Mouse (Mus musculus) gastrocnemius, adult 8-10 months (tissue): ENCODE results near the gene Mill2. TPM values are rescaled to one million over a fixed set of nuclear protein-coding genes. Genes with fewer than 3 reads are reported as not detected.
"Not testable (repeated sequence)": the region's sequence is repeated elsewhere in the genome, so short reads cannot be mapped to it uniquely, and the experiment has no call there.

Experiments used
- DNase-seq, 2 experiments: peaks; one replicate each; pipeline ENCODE4 v3.0.0; 2022; ENCODE audit warnings: low spot score in 2 of 2
- total RNA-seq, 4 experiments: library from RNA; stranded (reverse); gene quantifications; 2 replicates each; pipeline ENCODE4 v1.2.4; 2022

Gene Mill2
- total RNA-seq: 1 to 10 TPM; 1.8 to 2.8 (median 2.1) TPM

DNA sequence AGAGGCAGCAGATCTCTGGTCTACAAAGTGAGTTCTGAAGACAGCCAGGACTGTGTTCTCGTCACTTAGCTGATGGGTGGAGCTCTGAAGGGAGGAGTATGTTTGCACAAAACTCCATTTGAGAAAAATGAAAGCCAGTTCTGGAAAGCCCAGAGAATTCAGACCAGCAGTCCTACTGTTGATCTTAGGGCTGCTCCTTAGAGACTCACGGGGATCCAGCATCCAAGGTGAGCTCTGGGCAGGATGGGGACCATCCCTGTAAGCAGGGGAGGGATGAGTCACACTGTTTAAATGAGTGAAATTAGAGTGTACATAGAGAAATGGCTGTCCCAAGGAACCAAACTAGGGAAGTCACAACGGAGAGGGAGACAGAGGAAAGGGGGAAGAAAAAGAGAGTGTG, at the start of gene Mill2:
Gene Mill2 (plus strand): TSS at position 102 of the 400 bp plus-strand sequence.
- no peak for DNase-seq

DNA sequence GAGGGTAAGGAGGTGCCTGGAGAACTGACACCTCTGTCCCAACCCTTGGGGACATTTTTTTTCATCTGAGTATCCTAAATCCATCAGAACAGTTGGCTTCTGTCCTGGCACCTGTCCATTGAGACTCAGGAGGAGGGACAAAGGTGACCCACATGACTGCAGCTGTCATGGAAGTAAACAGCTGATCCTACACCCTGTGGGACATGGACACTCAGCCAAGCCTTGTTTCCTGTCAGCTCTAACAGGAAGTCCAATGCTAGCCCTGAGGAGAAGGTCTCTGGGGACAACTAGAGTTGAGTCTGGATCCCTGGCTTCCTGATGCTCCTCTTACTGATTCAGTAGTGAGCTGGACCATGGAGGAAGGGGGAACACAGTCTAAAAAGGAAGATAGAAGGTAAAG, 49.1 kb upstream of the Mill2 start:
- not testable (repeated sequence) for DNase-seq

DNA sequence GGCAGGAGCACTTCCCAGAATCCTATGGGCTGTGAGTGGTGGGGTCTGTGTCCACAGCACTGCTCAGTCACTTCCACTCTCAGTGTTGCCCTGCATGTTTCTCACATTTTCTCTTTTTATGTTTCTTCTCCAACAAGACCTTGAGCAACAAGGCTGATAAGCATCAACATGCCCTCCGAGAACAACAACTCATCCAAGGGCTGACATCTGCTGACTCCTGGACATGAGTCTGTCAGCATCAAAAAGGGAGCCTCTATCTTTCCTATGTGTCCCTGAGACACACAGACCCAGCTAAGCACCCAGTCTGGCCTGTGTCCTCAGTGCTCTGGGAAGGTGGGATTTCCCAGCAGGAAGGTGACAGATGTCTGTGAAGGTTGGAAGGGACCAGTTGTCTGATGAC, 41.3 kb upstream of the Mill2 start, which contains the start of gene Psg19:
Gene Psg19 (minus strand): TSS at position 101 of the 400 bp plus-strand sequence.
- no peak for DNase-seq

DNA sequence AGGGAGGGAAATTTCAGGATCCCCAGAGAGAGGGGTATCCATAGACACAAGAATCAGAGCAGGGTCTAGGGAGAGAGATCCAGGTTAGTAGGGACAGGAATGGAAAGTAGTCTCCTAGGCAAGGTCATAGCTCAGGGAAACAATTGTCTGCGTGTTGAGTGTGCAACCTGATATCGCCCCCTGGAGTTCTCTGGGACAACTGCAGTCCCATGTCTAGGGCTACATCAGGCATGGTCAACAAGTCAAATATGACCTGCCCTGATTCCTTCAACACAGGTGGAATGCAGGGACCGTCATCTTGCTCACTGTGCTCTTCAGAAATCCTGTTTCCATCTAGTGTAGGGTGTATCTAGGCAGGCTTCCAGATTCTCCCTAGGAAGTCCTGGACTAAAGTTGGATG, 40.6 kb upstream of the Mill2 start:
- no peak for DNase-seq

DNA sequence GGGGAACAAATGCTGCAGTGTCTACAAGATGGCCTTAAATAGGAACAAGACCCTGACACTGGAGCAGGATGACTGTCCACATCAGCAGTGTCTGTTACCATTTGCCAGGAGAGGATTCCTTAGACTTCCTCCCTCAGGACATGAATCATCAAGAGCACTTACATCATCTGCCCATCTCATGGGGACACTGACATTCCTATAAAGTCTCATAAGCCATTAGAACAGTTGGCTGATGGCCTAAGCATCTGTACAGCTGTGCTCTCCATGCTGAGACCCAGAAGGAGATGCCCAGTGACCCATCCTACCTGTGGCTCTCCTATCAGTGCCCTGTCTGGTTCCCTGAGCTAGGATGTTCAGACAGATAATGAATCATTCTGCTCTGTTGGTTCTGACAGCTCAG, 36.2 kb upstream of the Mill2 start:
- no peak for DNase-seq

DNA sequence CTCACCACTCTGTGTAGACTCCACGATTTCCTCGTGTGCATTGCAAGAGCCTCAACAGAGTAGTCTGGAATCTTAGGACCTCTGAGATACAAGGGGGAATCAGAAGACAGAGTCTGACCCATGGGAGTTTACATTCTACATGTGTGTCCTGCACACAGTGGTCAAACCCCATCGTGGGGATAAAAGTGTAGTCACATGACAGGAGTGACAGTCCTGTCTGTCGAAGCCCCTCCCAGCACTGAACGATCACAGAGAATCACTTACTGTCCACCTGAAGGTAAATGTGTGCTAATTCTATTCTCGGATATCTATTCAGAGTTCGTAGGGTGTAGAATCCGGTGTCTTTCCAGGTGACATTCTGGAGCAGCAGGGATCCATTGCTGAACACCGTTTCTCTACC, 21.5 kb upstream of the Mill2 start:
- no peak for DNase-seq

DNA sequence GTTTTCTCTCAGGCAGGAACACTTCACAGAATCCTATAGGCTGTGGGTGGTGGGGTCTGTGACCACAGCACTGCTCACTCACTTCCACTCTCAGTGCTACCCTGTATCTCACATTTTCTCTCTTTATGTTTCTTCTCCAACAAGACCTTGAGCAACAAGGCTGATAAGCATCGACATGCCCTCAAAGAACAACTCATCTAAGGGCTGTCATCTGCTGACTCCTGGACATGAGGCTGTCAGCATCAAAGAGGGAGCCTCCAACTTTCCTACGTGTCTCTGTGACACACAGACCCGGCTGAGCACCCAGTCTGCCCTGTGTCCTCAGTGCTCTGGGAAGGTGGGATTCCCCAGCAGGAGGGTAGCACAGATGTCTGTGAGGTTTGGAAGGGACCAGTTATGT, 18.3 kb upstream of the Mill2 start, which contains the start of gene Psg17:
Gene Psg17 (minus strand): TSS at position 101 of the 400 bp plus-strand sequence.
- no peak for DNase-seq

DNA sequence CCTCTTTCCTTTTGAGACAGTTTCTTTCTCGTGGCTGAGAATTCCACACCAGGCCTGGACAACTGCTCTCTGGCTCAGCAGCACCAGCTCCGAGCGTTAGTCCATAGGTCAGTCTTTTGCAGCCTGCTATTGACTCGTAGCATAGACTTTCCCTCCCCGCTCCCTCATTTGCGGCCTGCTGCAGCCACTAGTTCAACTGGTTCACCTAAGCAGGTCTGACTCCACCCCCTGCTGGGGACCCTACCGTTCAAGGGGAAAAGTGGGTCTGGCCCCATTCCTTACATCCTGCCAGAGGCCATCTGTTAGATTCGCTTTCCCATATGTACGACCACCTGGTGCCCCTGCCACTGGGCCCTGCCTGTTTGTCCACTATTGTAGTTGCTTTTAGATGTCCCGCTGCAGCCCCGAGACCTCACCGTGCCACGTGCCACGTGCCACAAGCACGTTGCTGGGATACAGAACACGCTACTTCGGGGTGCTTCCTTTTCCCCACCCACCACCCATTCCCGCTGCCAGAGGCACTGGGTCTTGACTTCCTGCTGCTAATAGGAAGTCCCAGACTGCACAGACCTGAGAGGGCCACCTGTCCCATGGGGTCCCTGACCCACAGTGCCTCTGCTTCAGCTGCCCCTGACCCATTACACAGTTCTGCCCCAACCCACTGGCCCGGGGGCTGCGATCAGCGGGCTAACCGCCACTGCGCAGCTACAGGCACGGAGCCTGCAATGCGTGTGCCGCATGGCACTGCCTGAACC, 11.8 kb upstream of the Mill2 start:
- DNase-seq: no peak

DNA sequence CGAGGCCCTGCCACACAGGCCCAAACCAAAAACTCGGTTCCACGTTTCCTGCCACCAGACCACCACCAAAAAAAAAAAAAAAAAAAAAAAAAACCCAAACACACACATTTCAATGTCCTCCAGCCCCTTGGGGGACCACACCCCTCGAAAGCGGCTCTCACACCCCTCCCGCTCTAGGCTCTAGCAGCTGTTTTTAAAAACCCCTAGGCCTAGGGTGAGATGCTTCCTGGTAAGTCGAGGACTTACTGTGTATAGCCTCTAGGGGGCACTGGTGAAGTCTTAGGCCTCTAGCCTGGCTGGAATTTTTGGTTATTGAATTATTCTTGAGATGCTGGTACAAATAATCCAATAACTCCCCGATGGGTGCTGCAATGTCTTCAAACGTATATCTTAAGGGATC, 11.2 kb upstream of the Mill2 start:
- no peak for DNase-seq

DNA sequence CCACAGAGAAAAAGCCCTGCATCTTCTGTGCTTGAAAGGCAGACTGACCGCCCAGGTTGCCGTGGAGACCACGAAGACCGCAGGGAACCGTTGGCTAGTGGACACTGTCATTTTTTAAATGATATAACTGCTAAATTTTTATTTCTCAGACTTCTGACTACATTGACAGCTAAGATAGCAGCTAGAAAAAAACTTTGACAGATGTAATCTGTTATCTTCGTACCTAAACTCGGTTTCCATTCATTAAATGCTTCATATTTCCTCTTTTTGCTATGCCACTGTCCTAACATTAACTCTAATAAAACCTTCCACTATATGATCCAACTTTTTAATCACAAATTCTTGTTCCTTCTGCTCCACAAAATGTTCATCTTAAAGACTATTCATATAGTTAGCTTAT, 10.2 kb upstream of the Mill2 start:
- DNase-seq: no peak

DNA sequence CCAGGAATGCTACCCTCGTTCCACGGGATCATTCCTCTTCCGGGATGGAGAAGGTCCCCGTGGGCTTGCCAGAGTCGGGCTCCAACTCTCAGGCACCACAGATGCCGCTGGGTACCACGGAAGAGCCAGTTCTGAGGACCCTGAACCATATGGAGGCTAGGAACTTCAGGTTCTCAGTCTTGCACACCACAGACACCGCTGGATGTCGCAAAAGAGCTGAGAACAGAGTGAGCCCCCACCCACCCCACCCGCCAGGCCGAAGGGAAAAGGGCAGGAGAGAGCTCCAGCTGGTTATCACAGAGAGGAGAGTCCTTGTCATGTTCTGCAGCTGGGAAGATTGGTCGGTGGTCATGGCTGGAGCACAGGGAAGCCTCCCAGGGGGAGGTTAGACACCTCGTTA, 7.5 kb upstream of the Mill2 start:
- no peak for DNase-seq

DNA sequence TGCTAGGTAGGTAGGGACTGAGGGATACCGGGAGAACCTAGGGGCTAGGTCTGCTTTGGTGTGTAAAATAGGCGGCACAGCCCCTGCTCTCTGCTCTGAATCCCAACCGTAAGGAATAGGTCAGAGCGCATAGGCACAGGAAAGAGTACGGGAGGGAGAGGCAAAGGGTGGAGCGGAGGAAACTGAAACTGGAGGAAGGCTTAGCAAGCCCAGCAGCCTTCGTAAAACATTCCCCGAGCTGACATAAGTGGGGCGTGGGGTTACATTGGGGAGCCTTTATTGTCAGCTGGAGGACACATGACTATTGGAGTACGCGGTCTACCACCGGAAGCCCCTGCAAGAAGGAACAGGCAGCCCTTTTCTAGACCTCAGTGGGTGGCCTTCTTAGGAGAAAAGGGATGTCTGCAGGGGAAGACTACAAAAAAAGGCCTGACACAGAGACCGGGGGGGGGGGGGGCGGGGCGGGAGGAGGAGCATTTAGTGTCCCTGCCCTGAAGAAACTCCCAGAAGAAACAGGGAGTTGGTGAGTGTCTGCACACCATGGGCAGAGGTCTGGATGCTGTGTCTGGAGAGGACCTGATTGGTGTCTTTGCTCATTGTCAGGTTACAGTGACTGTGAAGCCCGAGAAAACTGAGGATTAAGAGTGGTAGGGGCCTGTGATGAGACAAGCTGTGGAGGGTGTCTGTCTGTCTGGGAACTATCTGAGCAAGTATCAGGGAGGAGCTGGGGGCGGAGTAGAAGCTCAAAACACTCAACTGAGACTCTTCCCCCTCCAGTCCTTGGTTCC, 814 bp downstream of the Mill2 start:
- DNase-seq: peak; percentile 16 to 38

DNA sequence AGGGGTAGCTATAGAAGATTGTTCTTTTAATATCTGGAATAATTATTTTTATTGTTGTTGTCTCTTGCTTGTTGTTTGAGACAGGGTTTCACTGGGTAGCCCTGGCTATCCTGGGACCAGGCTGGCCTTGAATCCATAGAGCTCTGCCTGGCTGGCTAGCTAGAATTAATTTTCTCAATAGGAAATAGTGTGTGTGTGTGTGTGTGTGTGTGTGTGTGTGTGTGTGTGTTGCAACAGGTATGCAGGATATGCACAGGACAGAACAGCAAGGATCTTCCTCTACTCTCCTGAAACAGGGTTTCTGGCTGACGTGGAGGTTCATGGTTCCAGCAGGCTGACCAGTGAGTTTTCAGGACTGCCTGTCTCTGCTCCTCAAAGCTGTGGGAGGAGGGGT, 1.4 kb downstream of the Mill2 start:
- DNase-seq: no peak

DNA sequence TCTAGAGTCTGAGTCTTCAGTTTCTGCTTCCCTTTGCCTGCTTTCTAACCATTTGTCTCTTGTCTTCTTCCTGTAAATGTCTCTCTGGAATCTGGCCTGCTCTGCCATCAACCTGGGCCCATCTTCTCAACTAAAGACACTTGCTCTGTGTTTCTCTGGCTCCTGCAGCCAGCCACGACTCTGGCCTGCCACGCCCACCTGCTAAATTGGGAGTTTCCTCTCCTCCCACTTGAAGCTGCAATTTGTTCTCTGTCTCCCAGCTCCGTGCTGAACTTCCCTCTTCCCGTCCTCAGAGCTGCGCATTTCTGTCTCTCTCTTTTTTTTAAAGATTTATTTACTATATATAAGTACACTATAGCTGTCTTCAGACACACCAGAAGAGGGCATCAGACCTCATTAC, 5.0 kb downstream of the Mill2 start:
- DNase-seq: no peak

DNA sequence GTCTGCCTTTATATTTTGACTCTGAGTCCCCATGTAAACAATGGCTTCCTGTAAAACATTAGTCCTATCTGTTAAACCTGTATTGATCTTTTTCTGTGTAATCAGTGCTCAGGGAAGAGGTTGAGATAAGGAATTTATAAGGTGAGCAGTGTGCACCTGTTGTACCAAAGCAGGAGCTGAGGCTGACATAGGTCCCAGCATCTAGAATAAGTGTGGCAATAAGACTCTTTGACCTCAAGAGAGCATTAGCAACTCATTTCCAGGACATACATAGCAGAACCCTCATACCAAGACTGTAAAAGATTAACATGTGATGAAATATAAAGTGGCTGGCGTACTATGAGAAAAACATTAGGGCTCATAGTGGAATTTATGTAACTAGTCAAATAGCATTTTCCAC, 8.6 kb downstream of the Mill2 start:
- no peak for DNase-seq

DNA sequence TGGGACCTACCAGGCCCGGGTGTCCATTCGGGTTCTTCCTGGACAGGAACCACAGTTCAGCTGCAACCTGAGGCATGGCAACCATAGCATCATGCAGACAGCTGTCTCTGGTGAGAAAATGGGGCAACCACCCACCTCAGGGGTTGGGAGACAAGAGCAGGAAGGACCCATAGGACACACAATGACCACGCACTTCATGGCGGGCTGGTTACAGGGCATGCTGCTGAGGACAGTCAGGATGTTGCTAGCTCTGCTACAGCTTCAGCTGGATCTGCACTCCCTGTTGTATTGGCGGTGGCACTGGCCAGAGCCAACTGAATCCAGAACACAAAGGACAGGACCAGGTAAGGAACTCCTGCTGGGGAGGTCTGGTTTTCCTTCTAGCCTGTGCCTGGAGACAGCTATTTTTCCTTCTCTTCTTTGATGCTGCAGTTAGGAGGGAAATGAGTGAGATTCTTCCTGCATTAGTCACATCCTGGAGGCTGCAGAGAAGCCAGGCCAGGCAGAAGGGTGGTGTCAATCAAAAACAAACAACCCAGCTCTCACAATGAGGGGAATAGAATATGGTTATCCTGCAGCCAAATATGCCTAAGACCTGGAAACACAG, 18.6 kb downstream of the Mill2 start:
- no peak for DNase-seq

DNA sequence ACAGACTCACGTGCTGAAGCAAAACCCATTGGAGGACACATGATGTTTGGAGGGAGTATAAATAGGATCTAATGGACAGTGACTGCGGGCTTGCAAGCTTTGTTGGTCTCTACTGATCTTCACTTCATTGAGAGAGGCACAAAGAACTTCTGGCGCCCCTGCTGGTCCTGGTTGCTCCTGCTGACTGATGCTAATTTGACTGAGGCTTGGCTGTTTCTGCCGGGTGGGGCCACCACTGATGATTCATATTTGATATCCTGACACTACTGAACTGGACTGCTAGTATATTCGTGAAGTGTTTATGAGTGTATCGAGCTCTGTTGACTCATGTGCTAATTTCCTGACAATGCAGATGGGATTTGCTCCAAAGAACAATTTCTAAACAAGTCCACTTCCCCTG, 23.0 kb downstream of the Mill2 start:
- DNase-seq: no peak

DNA sequence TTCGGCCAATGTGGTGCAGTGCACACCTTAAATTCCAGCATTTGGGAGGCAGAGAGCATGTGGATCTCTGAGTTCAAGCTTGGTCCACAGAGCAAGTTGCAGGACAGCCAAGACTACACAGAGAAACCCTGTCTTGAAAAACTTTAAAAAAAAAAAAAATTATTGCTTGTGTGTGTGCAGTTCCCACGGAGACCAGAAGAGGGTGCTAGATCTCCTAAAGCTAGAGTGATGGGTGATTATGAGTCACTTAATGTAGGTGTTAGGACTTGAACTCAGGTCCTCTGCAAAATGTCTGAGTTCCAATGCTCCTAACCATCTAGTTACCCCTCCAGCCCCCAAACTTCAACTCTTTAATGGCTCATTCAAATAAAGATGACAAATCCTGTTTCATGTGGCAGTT, 28.7 kb downstream of the Mill2 start:
- no peak for DNase-seq

DNA sequence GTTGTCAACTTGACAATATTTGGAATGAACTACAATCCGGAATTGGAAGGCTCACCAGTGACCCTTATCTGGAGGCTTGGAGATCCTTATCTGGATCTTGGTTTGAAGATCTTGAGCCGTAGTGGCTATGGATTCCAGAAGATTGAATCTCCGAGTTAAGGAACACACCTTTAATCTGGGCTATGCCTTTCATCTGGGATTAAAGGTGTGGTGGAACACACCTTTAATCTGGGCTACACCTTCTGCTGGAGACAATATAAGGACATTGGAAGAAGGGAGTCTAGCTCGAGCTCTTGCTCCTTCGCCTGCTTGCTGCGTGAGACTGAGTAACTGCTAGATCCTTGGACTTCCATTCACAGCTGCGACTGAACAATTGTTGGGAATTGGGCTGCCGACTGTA, 31.3 kb downstream of the Mill2 start, which contains the start of gene Pglyrp1:
Gene Pglyrp1 (plus strand): TSS at position 301 of the 400 bp plus-strand sequence.
- DNase-seq: not testable (repeated sequence)

DNA sequence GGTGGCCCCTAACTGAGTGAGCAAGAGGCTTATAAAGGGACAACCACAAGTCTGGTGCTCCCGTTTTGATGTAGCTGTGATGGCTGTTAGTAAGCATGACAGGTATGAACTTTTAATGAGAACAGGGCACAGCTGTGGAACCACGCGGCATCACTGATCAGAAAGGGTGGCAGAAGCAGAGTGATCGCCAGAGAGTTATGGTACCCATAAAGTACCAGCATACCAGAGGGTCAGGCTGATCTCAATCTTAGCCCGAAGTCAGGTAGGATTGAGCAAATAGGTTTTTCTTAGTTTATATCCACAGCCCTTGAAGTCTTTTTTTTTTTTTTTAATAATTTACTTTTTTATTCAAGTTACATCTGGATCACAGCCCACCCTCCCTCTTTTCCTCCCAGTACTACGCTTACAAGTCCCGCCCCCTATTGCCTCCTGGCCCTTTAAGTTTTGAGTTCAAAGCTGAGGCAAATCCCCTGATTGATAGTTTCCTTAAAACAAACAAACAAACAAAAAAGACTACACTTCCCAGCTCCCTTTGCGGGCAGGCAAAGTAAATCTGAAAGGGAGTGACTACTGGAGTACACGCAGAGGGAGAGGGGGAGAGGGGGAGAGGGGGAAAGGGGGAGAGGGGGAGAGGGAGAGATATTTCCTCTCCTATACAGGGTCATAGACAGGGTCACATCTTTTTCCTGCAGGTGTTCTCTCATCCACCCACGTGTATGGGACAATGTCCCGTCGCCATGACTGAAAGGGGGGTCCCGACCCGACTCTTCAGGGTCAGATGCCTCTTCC, 32.4 kb downstream of the Mill2 start:
- no peak for DNase-seq

DNA sequence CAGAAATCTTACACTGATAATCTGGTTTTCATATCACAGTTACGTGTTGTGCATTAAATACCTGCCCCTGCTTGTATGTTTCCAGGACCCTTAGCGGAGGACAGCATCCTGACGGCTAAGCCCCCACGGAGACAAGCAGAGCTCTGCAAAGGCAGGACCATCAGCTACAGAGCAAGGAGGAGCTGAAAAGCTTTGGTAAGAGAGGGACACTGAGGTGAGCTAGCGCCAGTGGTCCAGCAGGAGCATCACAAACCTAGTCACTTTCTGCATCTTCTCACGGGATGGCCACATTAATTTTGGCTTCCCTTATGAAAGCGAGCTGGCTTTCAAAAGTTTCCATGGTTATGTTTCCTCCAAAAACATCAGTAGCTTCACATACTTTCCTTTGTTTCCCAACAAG, 33.0 kb downstream of the Mill2 start:
- DNase-seq: no peak
